Comparison of ENCODE assay signal across 8 mouse cellular contexts in genomic region chrX:103026256-103027028, GRCm38 (mm10).
DNase-seq lines count a peak whose midpoint lies in the region; ATAC-seq lines count a peak whose summit lies in the region.

No protein-coding gene starts in this region.

- 0 out of 2 replicates have a peak, but pooled peaks cover 8% of the 10 kb centered on the region for H3K4me1 ChIP-seq in hindbrain, embryonic 10.5 days (replicated peaks)
- H3K4me1 ChIP-seq in limb, embryonic 15.5 days: no peaks in the 10 kb centered on the region
- H3K4me1 ChIP-seq in midbrain, embryonic 15.5 days: peaks cover 3% of the 10 kb centered on the region; the same call in 1 of the 2 replicates

- peak overlapping the region; percentile 35; the same call in 1 of the 2 replicates for H3K9ac ChIP-seq in limb, embryonic 15.5 days
- H3K9ac ChIP-seq in midbrain, embryonic 15.5 days: no peak overlapping the region

- ATAC-seq in limb, embryonic 15.5 days (ENCODE audit: insufficient number of reproducible peaks, low FRiP score, low TSS enrichment, low read depth): 0 out of 2 replicates have a peak, but pooled peaks have one; percentile 69
- peak; percentile 72; the same call in 1 of the 2 replicates for ATAC-seq in midbrain, embryonic 15.5 days (replicated peaks)
- ATAC-seq in erythroid progenitor cell, adult 5-6 weeks (replicated peaks; ENCODE audit: low FRiP score, poor library complexity, severe bottlenecking): no peak

- WGBS in hindbrain, embryonic 10.5 days: 12% methylated on average over 22 of the region's 22 CpGs
- whole genome bisulfite sequencing in limb, embryonic 15.5 days: 20% methylated on average over 22 of the region's 22 CpGs
- 16% methylated on average over 20 of the region's 22 CpGs for WGBS in midbrain, embryonic 15.5 days

- H3K27me3 ChIP-seq in hindbrain, embryonic 10.5 days (ENCODE audit: insufficient read depth, poor library complexity, severe bottlenecking): peaks cover 26% of the 10 kb centered on the region
- no peaks in the 10 kb centered on the region for H3K27me3 ChIP-seq in limb, embryonic 15.5 days
- H3K27me3 ChIP-seq in midbrain, embryonic 15.5 days (replicated peaks): peaks cover 2% of the 10 kb centered on the region; the same call in 1 of the 2 replicates

- H3K4me3 ChIP-seq in hindbrain, embryonic 10.5 days: peak overlapping the region; percentile 50
- peak overlapping the region; percentile 46 for H3K4me3 ChIP-seq in limb, embryonic 15.5 days
- peak overlapping the region; percentile 25 for H3K4me3 ChIP-seq in midbrain, embryonic 15.5 days

- peak; percentile 6 for DNase-seq in adrenal gland, postnatal 10 days
- DNase-seq in adrenal gland, adult 2 months: no peak
- peak; percentile 73 for DNase-seq in embryo, embryonic 9.5 days (ENCODE audit: extremely low spot score)
- peak; percentile 71 for DNase-seq in hindbrain, embryonic 10.5 days (ENCODE audit: low spot score)
- DNase-seq in spleen, postnatal 10 days (ENCODE audit: low spot score in 2 of 2): no peak

- H3K36me3 ChIP-seq in hindbrain, embryonic 10.5 days: no peaks in the 10 kb centered on the region
- no peaks in the 10 kb centered on the region for H3K36me3 ChIP-seq in limb, embryonic 15.5 days
- H3K36me3 ChIP-seq in midbrain, embryonic 15.5 days (replicated peaks): no peaks in the 10 kb centered on the region

- no peaks in the 10 kb centered on the region for H3K9me3 ChIP-seq in hindbrain, embryonic 10.5 days
- H3K9me3 ChIP-seq in limb, embryonic 15.5 days: no peaks in the 10 kb centered on the region
- H3K9me3 ChIP-seq in midbrain, embryonic 15.5 days: no peaks in the 10 kb centered on the region

- H3K4me2 ChIP-seq in limb, embryonic 15.5 days: peak overlapping the region; percentile 39
- H3K4me2 ChIP-seq in midbrain, embryonic 15.5 days: peak overlapping the region; percentile 47

- H3K27ac ChIP-seq in hindbrain, embryonic 10.5 days: peak overlapping the region; percentile 83
- peak overlapping the region; percentile 89 for H3K27ac ChIP-seq in limb, embryonic 15.5 days
- no peak overlapping the region for H3K27ac ChIP-seq in midbrain, embryonic 15.5 days

Comparison
In these comparisons a context has a peak if more than half of its experiments do, and no peak if none do; other contexts are left out.
1. DNase-seq: peak in adrenal gland, postnatal 10 days (single experiment), embryo, embryonic 9.5 days (single experiment) and hindbrain, embryonic 10.5 days (single experiment); none in adrenal gland, adult 2 months (single experiment) and spleen, postnatal 10 days (0 of 2).
2. Peak in every context shown above with its lines, with median percentiles within 50 percentile points of each other: H3K4me3 ChIP-seq.